Mouse (Mus musculus) ovary, adult 18-20 months (tissue): Measurements from ENCODE around the gene Ndufb2.

Source experiments
- DNase-seq: peaks from one replicate; pipeline ENCODE4 v3.0.0; 2022; ENCODE audit warnings: low spot score, mixed read lengths

The Ndufb2 gene

GRCm38 (mm10) chr6:39592401-39593214 is at the start of gene Ndufb2:
Gene Ndufb2, plus strand, starts transcription at chr6:39592574.
- DNase-seq, result peak; percentile 88

DNA sequence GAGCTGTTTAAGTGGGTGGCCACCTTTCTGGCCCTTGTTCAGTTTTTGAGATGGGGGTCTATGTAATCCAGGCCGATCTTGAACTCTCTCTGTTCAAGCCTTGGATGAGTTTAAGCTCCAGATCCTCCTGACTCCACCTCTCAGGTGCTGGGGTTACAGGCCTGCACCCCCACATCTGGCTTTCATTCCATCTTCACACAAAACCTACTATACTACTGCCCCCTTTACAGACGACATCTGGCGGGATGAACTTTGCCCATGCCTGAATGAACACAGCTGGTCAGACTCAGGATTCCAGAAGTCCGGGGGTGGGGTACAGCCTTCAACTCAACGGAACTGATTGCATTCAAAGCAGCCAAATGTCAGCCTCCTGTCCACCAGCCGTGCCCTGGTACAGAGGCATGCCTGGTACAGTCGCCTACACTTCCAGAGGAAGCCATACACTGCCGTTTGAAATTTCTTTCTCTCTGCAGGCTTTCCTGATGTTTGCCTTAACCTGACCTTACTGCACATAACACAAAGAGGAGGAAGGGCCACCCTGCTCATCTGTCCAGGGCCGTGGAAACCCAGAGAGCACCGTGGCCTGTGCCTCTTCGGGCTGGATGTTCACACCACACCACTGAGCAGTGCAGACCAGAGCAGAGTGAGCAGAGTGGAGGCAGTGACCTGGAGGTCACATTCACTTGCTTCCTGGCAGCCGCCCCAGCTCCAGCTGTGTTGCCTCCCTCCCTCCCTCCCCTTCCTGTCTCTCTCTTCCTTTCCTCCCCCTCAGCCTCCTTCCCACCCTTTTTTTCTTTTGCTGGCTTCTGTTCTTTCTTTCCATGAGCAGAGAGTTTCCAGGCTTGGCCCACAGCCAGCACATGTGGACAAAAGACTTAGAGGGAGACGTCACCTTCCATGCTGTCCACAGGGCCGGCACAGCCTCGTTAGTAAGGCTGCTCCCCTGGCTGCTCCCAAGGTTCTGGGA is 49.5 kb upstream of the Ndufb2 start:
- DNase-seq, result peak; percentile 66

- DNase-seq, result peak; percentile 54
Observed at GRCm38 (mm10) chr6:39543769-39544420, 48.5 kb upstream of the Ndufb2 start.

- no peak for DNase-seq
Observed at GRCm38 (mm10) chr6:39545474-39545873, 46.9 kb upstream of the Ndufb2 start.

GRCm38 (mm10) chr6:39548030-39548429 is 44.3 kb upstream of the Ndufb2 start:
- DNase-seq, result no peak

DNA sequence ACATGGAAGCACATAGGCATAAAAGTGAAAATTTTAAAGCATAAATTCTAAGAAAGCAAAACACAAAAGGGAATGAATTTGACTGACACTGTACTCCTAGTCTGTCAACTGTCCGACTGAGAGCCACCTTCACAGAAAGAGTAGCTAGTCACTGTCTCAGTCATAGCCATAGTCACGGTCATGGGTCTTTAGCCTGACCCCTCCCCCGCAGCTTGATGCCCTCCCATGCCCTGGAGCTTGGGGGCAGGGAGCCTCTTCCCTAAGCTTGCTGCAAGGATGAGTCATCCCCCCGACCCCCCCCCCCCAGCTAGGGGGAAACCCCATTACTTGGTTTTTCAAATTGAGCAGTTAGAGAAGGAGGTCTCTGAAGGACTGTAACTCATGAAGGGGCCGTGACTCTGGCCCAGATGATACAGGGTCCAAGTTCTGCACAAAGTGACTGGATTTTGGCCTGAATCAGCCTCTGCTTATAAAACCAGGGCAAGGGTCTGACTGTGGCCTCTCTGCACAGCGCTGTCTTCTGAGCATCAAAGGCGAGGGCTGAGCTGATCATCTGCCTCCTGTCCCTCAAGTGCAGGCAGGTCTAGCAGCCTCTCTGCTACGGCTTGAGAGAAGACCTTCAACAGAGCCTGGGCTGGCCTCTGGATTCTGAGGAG is 40.3 kb upstream of the Ndufb2 start:
- DNase-seq, result no peak

GRCm38 (mm10) chr6:39554888-39555647 is 37.3 kb upstream of the Ndufb2 start:
- DNase-seq, result no peak

- DNase-seq, result no peak
Observed at GRCm38 (mm10) chr6:39555648-39555945, 36.8 kb upstream of the Ndufb2 start.

GRCm38 (mm10) chr6:39556900-39557659 is 35.3 kb upstream of the Ndufb2 start:
- DNase-seq, result no peak

GRCm38 (mm10) chr6:39557723-39558261 is 34.6 kb upstream of the Ndufb2 start, which contains the start of gene Dennd2a:
Gene Dennd2a, minus strand, starts transcription at chr6:39557867.
- DNase-seq, result peak; percentile 77

- DNase-seq, result no peak
Observed at GRCm38 (mm10) chr6:39559276-39559939, 33.0 kb upstream of the Ndufb2 start.

DNA sequence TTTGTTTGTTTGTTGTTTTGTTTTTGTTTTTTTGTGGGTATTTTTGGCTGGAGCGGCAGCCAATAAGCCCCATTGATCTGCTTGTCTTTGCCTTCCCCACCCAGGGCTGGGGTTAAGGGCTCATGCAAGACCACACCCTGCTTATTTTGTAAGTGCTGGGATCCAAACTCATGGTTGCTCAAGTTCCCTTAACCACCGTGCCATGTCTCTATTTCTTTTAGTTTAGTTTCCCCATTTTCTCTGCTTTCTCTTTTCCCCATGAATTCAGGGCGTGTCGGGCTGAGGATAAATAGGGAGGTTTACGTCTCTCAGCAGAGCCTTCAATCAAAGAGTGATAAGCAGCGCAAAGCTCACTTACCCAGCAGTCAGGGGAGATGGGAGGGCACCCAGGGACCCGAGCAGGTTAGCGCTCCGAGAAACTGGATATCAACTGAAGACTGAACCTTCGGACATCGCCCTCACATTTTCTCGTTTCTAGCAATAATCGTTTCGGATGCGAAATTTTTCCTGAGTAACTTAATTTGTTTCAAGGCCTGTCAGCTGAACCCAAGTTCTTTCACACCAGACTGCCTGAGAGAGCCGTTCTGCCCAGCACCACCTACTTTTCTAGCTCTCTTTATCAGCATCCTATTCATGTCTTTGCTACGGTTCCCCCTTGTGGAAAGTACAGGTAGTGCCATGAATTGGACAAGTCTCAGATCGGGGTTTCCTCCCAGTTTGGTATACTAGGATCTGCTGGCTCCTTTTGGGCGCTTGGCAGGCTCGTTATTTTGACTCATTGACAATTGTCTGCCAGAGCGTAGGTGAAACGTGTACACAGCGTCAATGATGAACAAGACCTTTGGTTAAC is 30.0 kb upstream of the Ndufb2 start:
- peak; percentile 65 for DNase-seq

GRCm38 (mm10) chr6:39567528-39567927 is 24.8 kb upstream of the Ndufb2 start:
- DNase-seq, result no peak

- DNase-seq, result no peak
Observed at GRCm38 (mm10) chr6:39570426-39570825, 21.9 kb upstream of the Ndufb2 start.

DNA sequence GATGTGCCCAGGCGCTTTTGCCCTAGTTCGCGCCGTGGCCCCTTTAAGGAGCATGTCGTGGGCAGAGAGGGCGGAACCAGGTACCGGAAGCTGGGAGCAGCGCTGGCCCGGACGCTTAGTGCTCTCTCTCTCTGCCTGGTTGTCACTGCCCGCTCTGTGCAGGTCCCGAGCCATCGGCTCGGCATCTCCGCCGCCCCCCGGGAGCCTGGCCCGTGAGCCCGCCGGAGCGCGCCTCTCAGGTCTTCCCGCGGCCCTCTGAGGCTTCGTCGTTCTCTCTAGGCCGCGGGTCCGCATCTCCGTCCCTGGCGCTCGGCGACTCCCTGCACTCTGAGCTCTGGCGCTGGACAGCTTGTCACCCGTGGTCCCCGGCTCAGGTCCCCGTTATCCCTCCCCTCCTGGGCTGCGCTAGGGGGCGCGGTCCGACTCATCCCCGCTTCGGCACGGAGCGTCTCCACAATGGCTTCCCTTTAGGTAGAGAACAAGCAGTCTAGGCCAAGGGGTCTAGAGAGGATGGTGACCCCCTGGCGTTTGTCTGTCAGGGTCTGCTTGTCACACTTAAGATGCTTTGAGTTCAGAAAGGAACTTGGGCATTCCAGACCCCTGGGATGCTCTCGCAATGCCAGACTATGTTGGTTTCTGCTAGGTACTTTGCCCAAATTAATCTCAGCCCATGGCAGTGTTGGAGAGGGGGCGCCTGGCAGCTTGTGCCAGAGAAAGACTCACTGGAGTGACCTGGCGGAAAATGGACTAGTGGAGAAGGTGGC is 18.4 kb upstream of the Ndufb2 start, which contains the start of gene Adck2:
TSS of gene Adck2 (plus strand) at position 83 of the 764 bp plus-strand sequence.
- DNase-seq, result peak; percentile 69

GRCm38 (mm10) chr6:39574555-39574869 is 17.9 kb upstream of the Ndufb2 start:
- no peak for DNase-seq

- no peak for DNase-seq
Observed at GRCm38 (mm10) chr6:39574951-39575350, 17.4 kb upstream of the Ndufb2 start.

DNA sequence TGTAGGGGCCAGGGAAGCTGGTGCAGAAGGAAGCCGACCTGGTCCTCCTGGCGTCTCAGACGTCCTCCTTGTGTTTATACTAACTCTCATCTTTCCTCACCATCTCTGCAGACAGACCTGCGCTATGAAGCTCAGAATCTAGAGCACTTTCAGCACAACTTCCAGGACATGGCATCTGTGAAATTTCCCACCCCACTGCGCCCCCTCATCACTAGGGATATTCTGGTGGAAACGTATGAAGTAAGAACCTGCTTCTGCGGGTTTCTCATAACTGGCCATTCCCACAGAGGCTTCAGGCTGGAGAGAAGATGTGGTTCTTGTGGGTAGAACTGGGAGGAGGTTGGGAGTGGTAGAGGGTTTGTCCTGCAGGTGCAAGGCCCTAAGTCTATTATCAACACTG is 12.8 kb upstream of the Ndufb2 start:
- DNase-seq, result no peak
